Mouse (Mus musculus) megakaryocyte progenitor cell, adult 5-6 weeks (primary cell): ENCODE data around the gene Cln6. TPM values are rescaled to one million over a fixed set of nuclear protein-coding genes. Genes with fewer than 3 reads are reported as not detected.

Source experiments
- ATAC-seq: replicated peaks from 2 replicates; pipeline ENCODE4 v1.8.0; 2016; ENCODE audit warnings: mild to moderate bottlenecking, moderate TSS enrichment, inconsistent platforms; ENCODE audit not compliant: poor library complexity
- total RNA-seq, 2 experiments: library from RNA; stranded (forward) in 1 of 2; stranded (reverse) in 1 of 2; fragments of 157-497, 149-512 nt in 1 of 2; fragments of 200-1000 nt in 1 of 2; gene quantifications; 2 replicates each; pipeline versions ENCODE4 v1.2.3 to v1.2.4; 2015 to 2017

The Cln6 gene
- total RNA-seq, 2 experiments from 2014 or later, result 25.5 to 53.5 TPM

- ATAC-seq, result no peak
Measured at GRCm38 (mm10) chr9:62877825-62878224, 39.2 kb downstream of the Cln6 start.

DNA sequence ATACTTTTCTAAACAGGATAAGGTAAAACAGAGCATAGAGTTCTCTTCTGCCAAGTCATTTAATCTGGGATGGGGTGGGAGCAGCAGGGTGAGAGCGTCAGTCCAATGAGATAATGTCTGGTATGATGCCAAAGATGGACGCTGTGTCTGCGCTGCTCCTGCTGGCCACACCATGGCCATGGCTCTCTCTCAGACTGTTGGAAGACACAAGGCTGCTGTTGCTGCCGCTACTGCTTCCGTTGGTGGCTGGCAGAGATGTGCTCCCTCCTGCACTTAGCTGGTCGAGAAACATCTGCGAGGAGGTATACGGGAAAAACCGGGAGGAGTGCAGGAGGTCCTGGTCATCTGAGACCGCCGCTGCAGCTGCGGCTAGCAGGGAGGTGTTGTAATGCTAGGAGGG lies 43.3 kb downstream of the Cln6 start:
- no peak for ATAC-seq

DNA sequence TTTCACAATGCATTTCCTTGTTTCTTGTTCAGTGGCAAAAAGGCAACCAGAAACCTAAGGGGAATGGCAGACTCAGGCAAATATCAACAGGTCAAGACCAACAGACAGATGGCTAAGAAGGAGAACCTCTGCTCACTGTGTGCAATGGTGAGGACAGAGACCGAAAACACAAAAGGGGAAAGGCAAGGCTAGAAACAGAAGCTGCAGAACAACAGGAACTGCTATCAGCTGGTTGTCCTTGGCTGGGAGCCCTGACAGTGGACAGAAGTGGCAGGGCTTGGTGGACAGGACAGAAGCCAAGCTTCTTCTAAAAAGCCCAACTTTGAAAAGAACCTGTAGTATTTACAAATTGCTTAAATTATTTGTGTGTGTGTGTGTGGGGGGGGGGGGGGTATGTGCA lies 55.9 kb downstream of the Cln6 start:
- ATAC-seq, result 0 out of 2 replicates have a peak, but pooled peaks have one; percentile 11

Other genes with a start within 250 kb of the Cln6 start
- gene Itga11, start 161.0 kb upstream of the Cln6 start, total RNA-seq (2015), result not detected in 2 replicates
- not detected in 2 replicates for gene Itga11, start 161.0 kb upstream of the Cln6 start, total RNA-seq (2017)
- gene Fem1b, start 26.9 kb upstream of the Cln6 start, total RNA-seq (2015), result 28.2 and 31.4 TPM in 2 replicates
- 46.9 and 54.6 TPM in 2 replicates for gene Fem1b, start 26.9 kb upstream of the Cln6 start, total RNA-seq (2017)
- gene Calml4, start 19.3 kb downstream of the Cln6 start, total RNA-seq (2015), result 1.4 and 2.1 TPM in 2 replicates
- 1.6 and 2.8 TPM in 2 replicates for gene Calml4, start 19.3 kb downstream of the Cln6 start, total RNA-seq (2017)
- gene Pias1, start 149.1 kb downstream of the Cln6 start, total RNA-seq (2015), result 56.1 and 75.9 TPM in 2 replicates
- 20.3 and 40.8 TPM in 2 replicates for gene Pias1, start 149.1 kb downstream of the Cln6 start, total RNA-seq (2017)